30 mouse cellular contexts compared by ENCODE assay signal in the genomic region with DNA sequence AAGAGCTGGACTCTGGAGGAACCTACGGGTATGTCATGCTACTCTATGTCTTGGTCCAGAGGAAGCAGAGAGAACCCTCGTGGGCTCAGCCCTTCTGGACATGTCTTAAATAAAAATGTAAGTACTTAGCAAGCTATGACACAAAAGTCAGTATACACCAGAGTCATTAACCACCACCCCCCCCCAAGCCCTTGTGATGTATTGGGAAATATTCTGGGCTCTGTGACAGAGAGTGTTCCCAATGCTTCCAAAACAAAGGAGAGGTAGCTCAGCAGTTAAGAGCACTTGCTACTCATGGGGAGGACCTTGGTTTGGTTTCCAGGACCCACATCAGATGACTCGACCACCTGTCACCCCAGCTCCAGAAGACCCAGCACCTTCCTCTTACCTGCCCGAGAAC.
DNase-seq lines count a peak whose midpoint lies in the region; ATAC-seq and TF ChIP-seq lines count a peak whose summit lies in the region.
"Had no signal": no experiment of that assay in that cellular context is flagged by ENCODE, and none has a peak within 500 bp of the region (broad histone marks: within the 10 kb centered on the region; RNA-seq: fewer than 3 reads in every experiment).

No protein-coding gene starts in this region.

- TF ChIP-seq CTCF in liver, adult 2 months (IDR thresholded peaks at IDR 0.05; ENCODE audit: low read depth, low read length) = no peak

- H3K36me3 ChIP-seq in liver, adult 2 months (ENCODE audit: control insufficient read depth, insufficient read depth, low read length) = no peaks in the 10 kb centered on the region
- H3K36me3 ChIP-seq in liver, embryonic 11.5 days (ENCODE audit: control insufficient read depth, insufficient read depth, low read length) = no peaks in the 10 kb centered on the region
- H3K36me3 ChIP-seq: embryonic facial prominence, embryonic 13.5 days; G1E; heart, embryonic 10.5 days; heart, embryonic 15.5 days; hindbrain, embryonic 12.5 days; intestine, embryonic 15.5 days; midbrain, embryonic 15.5 days; neural tube, embryonic 15.5 days had no signal

- no peak overlapping the region for H3K9ac ChIP-seq in liver, adult 2 months (ENCODE audit: low read depth, low read length)
- no peak overlapping the region for H3K9ac ChIP-seq in liver, embryonic 11.5 days (ENCODE audit: low read depth, low read length)
- H3K9ac ChIP-seq: embryonic facial prominence, embryonic 13.5 days; heart, embryonic 15.5 days; hindbrain, embryonic 12.5 days; intestine, embryonic 15.5 days; midbrain, embryonic 15.5 days; neural tube, embryonic 15.5 days had no signal

- WGBS in liver, adult 2 months = 84% methylated on average over 4 of the region's 4 CpGs
- 73% methylated on average over 4 of the region's 4 CpGs for WGBS in liver, embryonic 11.5 days

- no peak for ATAC-seq in liver, embryonic 11.5 days (replicated peaks; ENCODE audit: low FRiP score)
- ATAC-seq: forebrain, embryonic 16.5 days; hindbrain, postnatal 0 days; intestine, embryonic 15.5 days; midbrain, embryonic 15.5 days had no signal

- H3K9me3 ChIP-seq in liver, embryonic 11.5 days (ENCODE audit: control insufficient read depth, low read length) = no peaks in the 10 kb centered on the region
- H3K9me3 ChIP-seq: embryonic facial prominence, embryonic 13.5 days; G1E; heart, embryonic 10.5 days; heart, embryonic 15.5 days; hindbrain, embryonic 12.5 days; intestine, embryonic 15.5 days; midbrain, embryonic 15.5 days; neural tube, embryonic 15.5 days had no signal

- peak; percentile 31 for DNase-seq in adrenal gland, postnatal 10 days
- DNase-seq in adrenal gland, adult 8-10 months = no peak
- peak; percentile 1 for DNase-seq in liver, adult 2 months (ENCODE audit: extremely low read depth, low read depth, low spot score)
- no peak for DNase-seq in liver, embryonic 11.5 days (ENCODE audit: low spot score)
- peak; percentile 83 for DNase-seq in adipocyte (ENCODE audit: low spot score)
- DNase-seq in lung, postnatal 36 days = peak; percentile 45
- DNase-seq in frontal cortex, adult 2 months (ENCODE audit: extremely low spot score in 1 of 2, low spot score in 1 of 2) = no peak
- DNase-seq: cerebellum, adult 18-20 months; cerebellum, postnatal 10 days; gastrocnemius, postnatal 10 days; heart, postnatal 36 days; kidney, adult 2 months; layer of hippocampus, postnatal 36 days; liver; retina, postnatal 1 day; right cerebral cortex, postnatal 25 days; thymus, adult 2 months; thymus, postnatal 4 days had no signal

- TF ChIP-seq POLR2A in liver, adult 2 months (IDR thresholded peaks at IDR 0.05; ENCODE audit: extremely low read depth, insufficient read depth, low read length) = no peak

- H3K27me3 ChIP-seq in liver, adult 2 months (ENCODE audit: control insufficient read depth, insufficient read depth, low read length) = no peaks in the 10 kb centered on the region
- H3K27me3 ChIP-seq in liver, embryonic 11.5 days (replicated peaks; ENCODE audit: control insufficient read depth, insufficient read depth, low read length) = no peaks in the 10 kb centered on the region
- H3K27me3 ChIP-seq: embryonic facial prominence, embryonic 13.5 days; heart, embryonic 15.5 days; hindbrain, embryonic 12.5 days; intestine, embryonic 15.5 days; midbrain, embryonic 15.5 days; neural tube, embryonic 15.5 days; Patski had no signal

- H3K27ac ChIP-seq in liver, adult 2 months (replicated peaks; ENCODE audit: insufficient read depth, low read depth, low read length) = no peak overlapping the region
- no peak overlapping the region for H3K27ac ChIP-seq in liver, embryonic 11.5 days (ENCODE audit: low read depth, low read length)
- H3K27ac ChIP-seq: embryonic facial prominence, embryonic 13.5 days; heart, embryonic 10.5 days; heart, embryonic 15.5 days; hindbrain, embryonic 12.5 days; hindbrain, postnatal 0 days; intestine, embryonic 15.5 days; kidney, postnatal 0 days; midbrain, embryonic 15.5 days; neural tube, embryonic 15.5 days had no signal

- no peak overlapping the region for H3K4me2 ChIP-seq in liver, embryonic 11.5 days
- H3K4me2 ChIP-seq: embryonic facial prominence, embryonic 13.5 days; heart, embryonic 15.5 days; hindbrain, embryonic 12.5 days; intestine, embryonic 15.5 days; midbrain, embryonic 15.5 days; neural tube, embryonic 15.5 days had no signal

- H3K79me2 ChIP-seq in liver, adult 2 months (ENCODE audit: control insufficient read depth, insufficient read depth, low read length) = no peaks in the 10 kb centered on the region

- H3K4me3 ChIP-seq in liver, adult 2 months (ENCODE audit: insufficient read depth, low read depth, low read length) = no peak overlapping the region
- H3K4me3 ChIP-seq in liver, embryonic 11.5 days (ENCODE audit: low read depth, low read length) = no peak overlapping the region
- H3K4me3 ChIP-seq: embryonic facial prominence, embryonic 13.5 days; heart, embryonic 10.5 days; heart, embryonic 15.5 days; hindbrain, embryonic 12.5 days; intestine, embryonic 15.5 days; midbrain, embryonic 15.5 days; neural tube, embryonic 15.5 days had no signal

- H3K4me1 ChIP-seq in liver, adult 2 months (ENCODE audit: control insufficient read depth, insufficient read depth, low read length) = no peaks in the 10 kb centered on the region
- H3K4me1 ChIP-seq in liver, embryonic 11.5 days (replicated peaks; ENCODE audit: control insufficient read depth, insufficient read depth, low read length) = no peaks in the 10 kb centered on the region
- H3K4me1 ChIP-seq: embryonic facial prominence, embryonic 13.5 days; heart, embryonic 10.5 days; heart, embryonic 15.5 days; hindbrain, embryonic 12.5 days; intestine, embryonic 15.5 days; midbrain, embryonic 15.5 days; neural tube, embryonic 15.5 days had no signal

Comparison
In these comparisons a context has a peak if more than half of its experiments do, and no peak if none do; other contexts are left out.
1. DNase-seq: peak in adrenal gland, postnatal 10 days (single experiment), liver, adult 2 months (single experiment), adipocyte (single experiment) and lung, postnatal 36 days (single experiment); none in adrenal gland, adult 8-10 months (single experiment), liver, embryonic 11.5 days (single experiment) and frontal cortex, adult 2 months (0 of 2).